Mouse (Mus musculus) right cerebral cortex, postnatal 4 days (tissue): ENCODE results near the gene Sepsecs.

ENCODE experiments used
- DNase-seq: peaks from one replicate; pipeline ENCODE4 v3.0.0-alpha.2; 2022

Sepsecs gene

DNA sequence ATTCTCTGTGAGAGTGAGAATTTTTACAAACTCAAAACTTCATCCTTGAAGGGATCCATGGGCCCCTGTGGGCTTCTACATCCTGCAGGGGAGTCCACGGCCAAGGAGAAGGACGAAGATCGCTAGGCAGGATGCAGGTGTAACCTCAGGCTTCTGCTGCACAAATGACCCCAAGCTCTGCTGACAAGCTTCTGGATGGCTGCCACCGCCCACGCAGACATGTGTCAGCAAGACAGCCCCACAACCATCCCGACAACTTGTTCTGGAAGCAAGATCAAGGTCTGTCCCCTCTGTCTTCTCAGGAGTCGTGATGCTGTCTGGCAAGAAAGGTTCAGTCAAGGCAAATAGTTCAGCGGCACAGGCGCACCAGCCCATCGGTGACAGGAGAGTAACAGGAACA lies 59.8 kb downstream of the Sepsecs start:
- no peak for DNase-seq

DNA sequence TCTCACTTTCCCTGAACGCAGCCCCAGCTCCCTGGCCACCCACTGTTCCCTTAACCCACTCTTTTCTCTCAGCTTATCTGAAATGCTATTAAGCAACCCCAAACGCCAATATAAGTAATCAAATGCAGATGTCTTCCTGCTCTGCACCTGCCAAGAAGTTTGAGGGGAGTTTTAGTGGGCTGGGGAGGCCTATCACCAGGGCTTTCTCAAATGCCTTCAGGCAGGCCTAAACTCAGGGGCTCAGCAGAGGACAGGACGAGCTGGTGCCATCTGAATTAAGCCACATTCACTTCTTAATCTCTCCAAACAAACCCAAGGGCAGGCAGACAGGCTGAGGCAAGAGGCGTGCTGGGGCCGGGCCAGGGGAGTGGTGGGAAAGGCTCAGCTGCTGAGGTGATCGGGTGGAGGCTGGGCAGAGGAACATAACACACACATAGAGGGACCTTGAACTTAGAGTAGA lies 64.9 kb downstream of the Sepsecs start:
- DNase-seq: no peak

DNA sequence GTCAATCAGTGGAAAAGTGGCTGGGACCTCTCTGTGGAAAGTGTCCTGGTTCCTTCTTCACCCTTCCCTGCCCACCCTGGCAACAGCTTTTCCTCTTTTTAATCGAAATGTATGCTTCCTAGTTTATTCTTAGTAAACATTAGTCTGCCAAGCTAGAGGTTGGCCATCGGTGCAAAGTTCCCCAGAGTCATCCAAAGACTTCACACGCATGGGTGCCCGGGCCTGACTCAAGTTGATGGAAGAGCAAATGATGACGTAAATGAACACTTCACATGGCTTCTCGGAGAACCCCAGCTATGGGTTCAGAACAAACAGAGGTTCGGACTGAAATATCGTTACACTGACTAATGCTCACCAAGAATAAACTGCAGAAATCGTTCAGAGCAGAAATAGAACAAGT lies 78.9 kb downstream of the Sepsecs start:
- DNase-seq: no peak
